Mouse (Mus musculus): Measurements from ENCODE around the gene Ppp1cb.

Gene Ppp1cb

DNA sequence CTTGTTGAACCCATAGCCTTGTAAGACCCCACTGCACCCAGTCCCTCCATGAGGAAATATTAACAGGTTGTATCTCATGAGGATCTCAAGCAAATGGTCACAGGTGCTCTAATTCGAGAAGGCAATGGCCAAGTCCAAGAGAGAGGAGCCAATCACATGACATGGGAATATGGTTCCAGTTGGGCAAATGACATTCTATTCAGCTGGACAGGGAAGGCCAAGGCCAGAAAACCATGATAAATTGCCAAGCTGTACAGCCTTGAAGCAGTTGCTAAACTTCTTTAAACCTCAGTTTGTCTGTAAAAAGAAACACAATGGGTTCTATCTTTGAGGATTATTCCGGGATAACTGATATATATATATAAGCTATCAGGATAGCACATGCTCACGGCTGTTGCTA is 14.7 kb upstream of the Ppp1cb start:
- no peak for DNase-seq (ENCODE audit: low read depth, low spot score)

DNA sequence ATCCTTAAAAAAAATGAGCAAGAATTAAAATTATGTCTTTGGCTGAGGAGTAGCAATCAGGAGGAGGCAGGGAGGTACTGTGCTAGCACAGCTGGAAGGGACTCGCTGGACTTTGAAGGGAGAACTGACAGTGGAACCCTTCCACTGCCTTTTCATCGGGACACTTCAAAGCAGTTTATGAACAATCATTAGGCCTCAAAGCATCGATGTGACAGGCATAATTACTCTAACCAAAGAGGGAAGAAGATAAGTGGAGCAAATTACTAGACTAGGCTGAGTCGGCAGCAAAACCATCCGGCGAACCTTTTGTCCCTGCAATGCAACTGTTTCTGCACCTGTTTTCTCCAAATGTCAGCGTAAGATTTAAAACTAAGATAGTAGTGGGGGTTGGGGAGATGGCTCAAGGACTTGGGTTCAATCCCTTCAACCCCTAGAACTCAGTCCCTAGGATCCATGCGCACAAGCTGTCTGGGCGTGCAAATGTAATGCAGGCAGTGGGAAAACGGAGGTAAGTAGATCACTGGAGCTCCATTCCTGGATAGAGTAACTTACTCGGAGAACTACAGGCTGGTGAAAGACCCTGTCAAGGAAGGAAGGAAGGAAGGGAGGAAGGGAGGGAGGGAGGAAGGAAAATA is 13.2 kb upstream of the Ppp1cb start:
- no peak for DNase-seq (ENCODE audit: low read depth, low spot score)

DNA sequence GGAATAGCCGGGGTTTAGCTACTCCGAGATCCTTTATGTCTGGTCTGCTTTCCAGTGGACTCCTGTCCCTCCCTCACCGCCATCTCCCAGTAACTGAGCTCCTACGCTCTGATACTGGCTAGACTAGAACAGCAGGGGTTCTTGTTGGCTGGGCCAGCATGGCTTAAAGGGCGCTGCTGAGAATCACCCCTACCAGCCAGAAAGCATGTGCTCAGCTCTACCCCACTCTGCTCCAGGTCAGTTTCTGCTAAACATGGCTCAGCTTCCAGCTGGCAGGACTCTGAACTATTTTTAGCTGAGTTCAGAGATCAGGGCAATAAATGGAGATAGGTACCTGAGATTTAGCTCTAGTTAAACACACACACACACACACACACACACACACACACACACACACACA is 12.2 kb upstream of the Ppp1cb start:
- no peak for DNase-seq (ENCODE audit: low read depth, low spot score)

DNA sequence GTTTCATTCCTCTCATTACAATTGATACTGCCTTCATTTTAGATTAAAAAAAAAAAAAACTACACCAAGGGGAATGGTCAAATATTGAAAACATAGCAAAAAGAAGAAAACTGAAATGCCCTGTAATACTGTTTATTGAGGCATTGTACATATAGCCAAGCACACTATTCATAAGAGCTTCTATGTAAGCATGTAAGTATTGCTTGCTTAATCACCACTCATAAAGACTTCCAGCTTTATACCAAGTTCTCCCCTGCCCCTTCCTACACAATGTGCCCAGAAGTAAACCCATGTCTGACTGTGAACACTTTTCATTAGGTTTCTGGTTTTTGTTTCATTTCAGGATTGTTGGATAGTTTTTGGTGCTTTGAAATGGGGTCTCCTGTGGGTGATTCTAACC is 11.8 kb upstream of the Ppp1cb start:
- no peak for DNase-seq (ENCODE audit: low read depth, low spot score)

DNA sequence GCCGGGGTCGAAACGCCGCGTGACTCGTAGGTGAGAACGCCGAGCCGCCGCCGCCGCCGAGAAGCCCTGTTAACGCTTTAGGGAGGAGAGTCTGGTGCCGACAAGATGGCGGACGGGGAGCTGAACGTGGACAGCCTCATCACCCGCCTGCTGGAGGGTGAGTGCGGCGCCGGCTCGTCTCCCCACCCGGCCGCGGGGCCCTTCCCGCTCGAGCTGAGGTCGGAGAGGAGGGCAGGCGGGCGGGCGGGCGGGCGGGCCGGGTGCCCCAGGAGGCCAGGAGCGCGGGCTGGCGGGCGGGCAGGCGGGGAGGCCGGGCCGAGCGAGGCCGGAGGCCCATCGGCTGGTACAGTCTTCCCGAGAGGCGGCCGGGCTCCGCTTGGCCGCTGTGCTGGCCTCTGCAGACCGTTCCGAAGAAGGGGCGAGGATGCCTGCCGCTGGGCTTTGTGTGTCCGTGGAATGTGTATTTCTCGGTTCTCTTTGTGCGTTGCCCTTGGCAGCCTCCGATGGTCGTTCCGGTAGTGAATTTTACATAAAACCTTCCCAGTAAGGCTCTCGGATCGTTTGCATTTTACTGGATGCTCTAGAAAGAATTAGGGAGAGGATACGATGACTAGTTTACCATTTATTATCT is 723 bp downstream of the Ppp1cb start:
- peak; percentile 52 for DNase-seq (ENCODE audit: low read depth, low spot score)

DNA sequence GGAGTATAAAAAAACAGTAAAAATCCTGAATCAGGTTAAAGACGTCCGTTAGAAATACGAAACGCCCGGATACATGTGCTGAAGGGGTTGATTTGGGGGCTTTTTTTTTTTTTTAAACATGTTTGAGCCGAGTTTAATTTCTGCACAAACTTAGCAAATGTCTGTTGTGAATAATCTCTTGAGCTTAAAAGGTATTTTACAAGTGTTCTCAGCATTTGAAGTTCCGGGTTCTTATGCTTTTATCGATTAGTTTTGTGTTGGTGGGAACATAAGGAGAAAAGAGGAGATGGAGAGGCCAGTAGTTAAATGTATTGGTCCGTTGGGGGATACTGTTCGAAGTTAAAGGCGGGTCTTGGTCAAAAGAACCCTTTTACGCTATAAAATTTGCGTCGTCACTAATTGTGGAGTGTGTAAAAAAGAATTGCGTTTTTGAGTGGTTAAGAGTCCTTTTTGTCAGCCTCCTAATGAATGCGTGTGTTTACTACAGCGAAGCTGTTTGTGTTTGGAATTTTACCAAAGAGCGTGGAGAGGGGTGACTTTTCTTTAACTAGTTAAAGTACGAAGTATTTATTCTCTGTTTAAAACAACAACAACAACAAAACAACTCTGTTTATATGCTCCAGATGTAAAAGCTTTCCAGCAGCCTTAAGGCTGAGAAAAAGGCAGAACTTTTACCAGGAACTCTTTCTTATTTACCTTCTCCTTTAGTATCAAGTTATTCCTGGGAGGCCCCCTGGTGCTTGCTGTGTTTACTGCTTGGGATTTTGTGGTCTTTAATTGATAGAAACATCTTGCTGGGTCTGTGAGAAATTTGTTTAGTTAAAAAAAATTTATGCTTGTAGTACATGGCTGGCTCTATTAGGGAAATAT is 1.5 kb downstream of the Ppp1cb start:
- DNase-seq (ENCODE audit: low read depth, low spot score): peak; percentile 65

DNA sequence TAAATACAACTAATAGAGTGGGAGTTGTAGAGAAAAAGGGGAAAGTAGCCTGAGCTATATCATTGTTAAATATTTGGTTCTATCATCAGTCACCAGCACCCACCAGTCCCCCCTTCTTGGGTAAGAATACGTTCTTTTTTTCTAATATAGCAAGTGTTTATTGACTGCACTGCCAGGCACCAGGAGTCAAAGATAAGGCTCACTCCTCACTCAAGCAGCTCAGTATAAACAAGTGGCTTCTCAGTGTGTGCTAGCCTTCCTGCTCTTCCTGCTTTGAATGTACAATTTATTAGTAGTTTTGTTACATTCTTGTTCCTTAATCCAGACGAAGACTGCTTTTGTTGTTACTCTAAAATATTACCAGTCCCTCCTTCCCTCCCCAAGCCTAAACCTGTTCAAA is 2.3 kb downstream of the Ppp1cb start:
- DNase-seq (ENCODE audit: low read depth, low spot score): no peak

DNA sequence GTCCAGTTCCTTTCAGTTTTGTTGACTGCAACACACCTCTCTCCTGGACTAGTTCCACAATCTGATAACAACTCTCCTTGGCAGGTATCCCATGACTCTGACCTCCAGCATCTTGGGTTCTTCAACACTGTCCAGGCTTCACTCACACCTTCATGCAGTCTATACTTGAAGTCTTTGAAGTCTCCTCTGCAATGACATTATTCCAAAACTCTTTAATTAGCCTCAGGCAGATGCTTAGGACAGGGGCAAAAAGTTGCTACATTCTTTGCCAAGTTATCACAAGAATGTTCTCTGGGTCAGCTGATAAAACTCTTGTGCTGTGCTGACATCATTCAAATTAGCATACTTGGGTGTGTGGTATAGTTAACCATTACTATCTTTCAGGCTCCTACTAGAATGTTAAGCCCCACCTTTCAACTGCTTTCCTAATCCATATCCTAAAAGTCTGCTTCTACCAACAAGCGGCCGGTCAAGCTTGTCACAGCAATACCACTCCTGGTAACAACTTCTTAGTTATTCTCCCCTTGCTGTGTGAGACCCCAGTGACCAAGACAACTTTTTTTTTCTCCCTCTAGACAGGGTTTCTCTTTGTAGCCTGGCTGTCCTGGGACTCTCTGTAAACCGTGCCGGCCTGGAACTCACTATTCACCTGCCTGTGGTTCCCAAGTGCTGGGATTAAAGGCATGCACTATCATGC is 13.8 kb downstream of the Ppp1cb start:
- peak; percentile 27 for DNase-seq (ENCODE audit: low read depth, low spot score)

DNA sequence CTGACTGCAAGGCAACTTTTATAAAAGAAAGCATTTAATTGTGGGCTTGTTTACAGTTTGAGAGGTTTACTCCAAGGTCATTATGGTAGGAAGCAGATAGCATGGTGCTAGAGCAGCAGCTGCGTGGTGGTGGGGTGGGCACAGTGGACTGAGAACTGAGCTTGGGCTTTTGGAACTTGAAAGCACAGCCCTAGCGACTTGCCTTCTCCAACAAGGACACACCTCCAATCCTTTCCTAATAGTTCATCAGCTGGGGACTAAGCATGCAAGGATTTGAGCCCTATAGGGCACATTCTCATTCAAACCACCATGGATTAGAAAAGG is 14.3 kb downstream of the Ppp1cb start:
- DNase-seq (ENCODE audit: low read depth, low spot score): no peak

DNA sequence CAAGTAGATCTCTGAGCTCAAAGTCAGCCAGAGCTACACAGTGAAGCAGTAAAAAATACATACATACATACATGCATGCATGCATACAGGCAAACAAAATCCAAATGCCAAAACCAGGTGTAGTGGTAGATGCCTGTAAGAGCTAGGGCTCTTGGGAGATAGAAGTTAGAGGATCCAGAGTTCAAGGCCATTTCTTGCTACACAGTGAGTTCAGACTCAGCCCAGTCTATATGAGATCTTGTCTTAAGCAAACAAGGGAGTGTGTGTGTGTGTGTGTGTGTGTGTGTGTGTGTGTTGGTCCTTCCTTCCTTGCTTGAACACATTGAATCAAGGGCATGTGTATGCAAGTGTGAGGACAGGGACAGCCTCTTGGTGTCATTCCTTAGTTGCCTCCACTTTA is 17.9 kb downstream of the Ppp1cb start:
- no peak for DNase-seq (ENCODE audit: low read depth, low spot score)

DNA sequence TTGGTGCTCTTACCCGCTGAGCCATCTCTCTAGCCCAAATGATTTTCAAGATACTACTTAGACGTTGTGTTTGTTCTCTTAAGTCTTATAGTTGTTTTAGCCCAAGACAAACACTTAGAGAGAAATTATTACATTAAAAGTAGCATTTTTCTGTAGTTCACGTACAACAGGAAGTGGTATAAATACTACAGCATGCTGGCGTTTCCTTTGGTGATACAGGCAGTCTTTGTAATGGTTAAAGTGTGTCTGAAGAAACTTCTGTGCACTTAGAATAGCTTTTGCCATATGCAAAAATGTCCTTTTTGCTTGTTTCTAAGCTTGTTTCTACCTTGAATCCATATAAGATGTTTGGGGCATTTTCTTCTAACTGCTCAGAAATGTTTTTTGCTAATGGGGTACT is 20.3 kb downstream of the Ppp1cb start:
- no peak for DNase-seq (ENCODE audit: low read depth, low spot score)

DNA sequence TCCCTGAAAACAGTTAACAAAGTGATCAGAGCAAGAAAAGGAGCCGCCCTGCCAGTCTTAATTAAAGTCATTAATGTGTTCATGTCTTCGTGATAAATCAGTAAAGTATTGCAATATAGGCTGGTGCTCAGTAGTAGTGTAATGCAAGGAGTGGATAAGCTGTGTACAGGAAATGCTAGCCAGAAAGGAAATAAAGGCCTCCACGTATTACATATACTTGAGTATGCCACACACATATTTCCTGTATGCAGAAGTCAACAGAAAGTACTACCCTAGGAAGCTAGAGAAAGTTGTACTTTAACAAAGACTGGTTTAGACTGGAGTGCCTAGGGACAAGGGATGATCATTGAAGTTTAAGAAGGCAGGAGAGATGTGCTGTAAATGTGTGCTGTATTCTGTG is 26.8 kb downstream of the Ppp1cb start:
- DNase-seq (ENCODE audit: low read depth, low spot score): no peak

DNA sequence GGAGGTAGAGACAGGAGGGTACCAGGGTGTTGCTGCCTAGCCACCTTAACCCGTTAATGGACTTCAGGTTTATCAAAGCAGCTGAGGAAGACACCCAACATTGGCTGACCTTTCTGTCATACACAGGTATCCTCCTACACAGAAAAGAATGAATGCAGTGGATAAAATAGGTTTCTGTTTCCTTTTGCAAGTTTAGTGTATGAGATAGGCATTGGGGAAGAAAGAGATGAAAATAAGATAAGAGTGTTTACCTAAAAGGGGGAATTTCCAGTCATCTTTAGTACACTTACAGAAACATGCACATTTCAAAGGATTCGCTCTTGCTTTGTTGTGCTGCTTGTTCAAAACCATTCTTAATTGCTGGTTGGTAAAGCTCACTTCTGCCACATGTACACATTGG is 29.4 kb downstream of the Ppp1cb start:
- no peak for DNase-seq (ENCODE audit: low read depth, low spot score)

DNA sequence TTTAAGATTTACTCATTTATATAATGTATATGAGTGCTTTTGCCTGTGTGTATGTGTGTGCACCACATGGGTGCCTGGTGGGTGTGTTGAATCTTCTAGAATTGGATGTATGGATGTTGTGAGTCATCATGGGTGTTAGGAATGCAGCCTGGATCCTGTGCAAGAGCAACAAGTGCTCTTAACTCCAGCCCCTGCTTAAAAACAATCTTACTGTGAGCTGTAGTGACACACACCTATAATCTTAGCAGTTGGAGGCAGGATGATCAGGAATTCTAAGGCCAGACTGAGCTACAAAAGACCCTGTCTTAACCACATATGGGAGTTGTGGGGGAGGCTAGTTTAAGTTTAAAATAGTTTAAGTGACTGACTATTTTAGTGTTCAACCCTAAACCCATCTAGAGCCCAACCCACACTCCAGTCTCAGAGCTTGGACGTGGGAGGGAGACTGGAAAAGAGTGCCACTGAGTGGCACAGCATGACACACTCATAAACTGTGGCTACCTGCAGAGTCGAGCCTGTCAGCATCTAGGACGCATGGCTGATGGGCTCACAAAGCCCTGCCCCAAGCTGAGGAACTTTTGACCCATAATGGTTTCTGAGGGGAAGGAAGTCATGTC is 35.5 kb downstream of the Ppp1cb start:
- no peak for DNase-seq (ENCODE audit: low read depth, low spot score)

DNA sequence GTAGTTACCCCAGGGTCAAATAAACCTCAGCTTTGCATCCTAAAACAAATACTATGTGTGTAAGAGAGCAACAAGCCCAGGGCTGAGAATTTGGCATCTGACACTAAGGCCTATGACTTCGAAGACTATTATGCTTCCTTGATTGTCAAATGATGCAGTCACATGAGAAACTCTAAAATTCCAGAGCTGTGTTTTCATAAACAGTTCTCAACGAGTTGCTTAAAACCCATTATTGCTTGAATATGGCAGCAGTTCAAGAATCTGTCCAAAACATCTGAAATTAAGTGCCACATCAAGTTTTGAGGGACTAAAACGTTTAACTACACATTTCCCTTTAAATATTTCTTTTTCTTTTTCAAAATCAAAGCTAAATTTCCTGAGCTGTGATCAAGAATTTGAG is 50.1 kb downstream of the Ppp1cb start:
- DNase-seq (ENCODE audit: low read depth, low spot score): no peak

DNA sequence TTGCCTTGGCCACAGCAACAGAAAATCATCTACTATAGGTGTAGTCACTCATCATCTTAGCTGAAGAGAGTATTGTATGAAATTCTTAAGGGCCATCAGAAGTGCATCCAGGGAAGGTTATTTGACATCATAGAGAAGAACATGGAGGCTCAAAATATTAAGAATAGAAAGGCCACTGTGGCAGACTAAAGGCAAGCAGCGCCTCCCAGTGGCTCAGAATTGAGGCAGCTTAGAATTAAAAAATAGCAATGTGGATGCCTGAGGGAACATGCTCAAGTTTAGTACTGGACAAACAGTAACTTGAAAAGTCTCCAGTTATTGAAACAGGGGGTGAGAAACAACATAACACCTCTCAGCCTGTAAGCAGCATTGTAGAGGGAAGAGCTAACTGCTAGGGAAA is 61.7 kb downstream of the Ppp1cb start:
- no peak for DNase-seq (ENCODE audit: low read depth, low spot score)

DNA sequence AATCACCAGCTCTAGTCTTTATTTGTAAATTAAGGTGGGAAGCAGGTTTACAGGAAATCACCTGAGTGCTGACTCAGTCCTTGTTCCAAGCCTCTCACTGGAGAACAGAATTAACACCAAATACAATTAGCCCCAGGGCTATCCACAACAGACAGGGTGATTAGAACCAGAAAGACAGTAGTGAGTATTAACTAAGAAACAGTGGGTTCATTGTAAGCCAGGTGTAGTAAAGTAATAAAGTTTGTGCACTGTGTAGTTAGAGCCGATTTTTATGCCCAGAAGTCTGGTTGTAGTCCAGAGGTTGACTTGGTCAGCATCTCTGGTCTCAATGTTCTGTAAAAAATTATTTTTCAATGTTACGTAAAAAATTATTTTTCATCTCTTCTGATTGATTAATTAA is 90.8 kb downstream of the Ppp1cb start:
- DNase-seq (ENCODE audit: low read depth, low spot score): no peak

DNA sequence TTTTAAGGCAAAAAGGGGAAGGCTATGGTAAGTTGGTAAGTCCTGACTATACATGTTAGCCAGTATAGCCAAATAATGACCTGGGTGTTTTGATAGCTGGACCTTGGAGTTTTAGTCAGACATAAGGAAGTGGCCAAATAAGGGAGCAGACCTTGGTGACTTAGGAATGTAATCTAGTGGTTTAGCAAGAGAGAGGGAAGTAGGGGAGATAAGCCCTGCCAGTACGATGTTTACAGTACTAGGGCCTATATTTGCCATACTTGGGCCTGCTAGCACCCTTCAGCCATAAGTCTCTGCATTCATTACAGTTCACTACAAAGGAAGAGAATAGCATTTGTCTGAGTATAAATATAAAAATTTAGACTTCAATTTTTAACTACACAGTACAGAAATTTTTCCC is 106.1 kb downstream of the Ppp1cb start:
- DNase-seq (ENCODE audit: low read depth, low spot score): no peak
